Mouse (Mus musculus): ENCODE data around the gene Rbm26.

- TF ChIP-seq TAL1 (IDR thresholded peaks at IDR 0.05; ENCODE audit: low read length) = no peak
- no peak for TF ChIP-seq GATA1 (IDR thresholded peaks at IDR 0.05; ENCODE audit: low read length)
These were observed 43.1 kb downstream of the Rbm26 start for GRCm38 (mm10) chr14:105134076-105134475.
